Mouse (Mus musculus) hindbrain, postnatal 0 days (tissue): ENCODE results near the gene Ergic1. TPM values are rescaled to one million over a fixed set of nuclear protein-coding genes. Genes with fewer than 3 reads are reported as not detected.

Source experiments
- ATAC-seq: fragments of 200-750 bp; cut with Nextera tagmentation; 2 replicates; pipeline ENCODE4 v1.8.0; 2017; ENCODE audit warnings: mild to moderate bottlenecking, moderate TSS enrichment, moderate library complexity
- DNase-seq: peaks from one replicate; pipeline ENCODE4 v3.0.0-alpha.2; 2015; ENCODE audit warnings: low spot score
- H3K27ac ChIP-seq: fragments of 300-500 bp; sonication (generic); 2 replicates; pipeline ENCODE4 v1.5.1; 2014; ENCODE audit warnings: mild to moderate bottlenecking
- H3K27me3 ChIP-seq: fragments of 300-500 bp; sonication (generic); 2 replicates; pipeline ENCODE4 v1.6.1; 2014; ENCODE audit warnings: low read length, mixed read lengths; ENCODE audit not compliant: insufficient read depth
- H3K36me3 ChIP-seq: fragments of 300-500 bp; sonication (generic); 2 replicates; pipeline ENCODE4 v1.6.1; 2014; ENCODE audit warnings: low read length, mixed read lengths; ENCODE audit not compliant: insufficient read depth
- H3K4me1 ChIP-seq: fragments of 300-500 bp; sonication (generic); 2 replicates; pipeline ENCODE4 v1.6.1; 2014; ENCODE audit warnings: antibody characterized with exemption, low read length, mixed read lengths; ENCODE audit not compliant: insufficient read depth
- H3K4me2 ChIP-seq: fragments of 300-500 bp; sonication (generic); 2 replicates; pipeline ENCODE4 v1.6.1; 2014; ENCODE audit warnings: low read depth, mild to moderate bottlenecking, low read length, moderate library complexity, mixed read lengths
- H3K4me3 ChIP-seq: fragments of 300-500 bp; sonication (generic); 2 replicates; pipeline ENCODE4 v1.5.1; 2014; ENCODE audit warnings: low read length
- H3K9ac ChIP-seq: fragments of 300-500 bp; sonication (generic); replicated peaks from 2 replicates; pipeline ENCODE4 v1.6.1; 2014; ENCODE audit warnings: mild to moderate bottlenecking, low read length, moderate library complexity, mixed read lengths
- H3K9me3 ChIP-seq: fragments of 300-500 bp; sonication (generic); 2 replicates; pipeline ENCODE4 v1.6.1; 2016; ENCODE audit warnings: low read length, mixed read lengths
- CTCF ChIP-seq: IDR thresholded peaks from 2 replicates; pipeline ENCODE4 v1.5.1; 2016; ENCODE audit warnings: antibody characterized with exemption, control low read depth, low read depth
- WGBS: fragments of 180-500 bp; shearing (Covaris S2); extraction: QIAGEN DNeasy Blood & Tissue Kit; methylation state at CpG from one replicate; pipeline ENCODE4 v1.1.7; 2014; 5-methylcytosine and 5-hydroxymethylcytosine counted together
- polyA plus RNA-seq: library from polyadenylated mRNA; unstranded; fragments of >200 nt; fragmentation: Nextera tagmentation; extraction: Ambion mirVana; gene quantifications from 2 replicates; pipeline ENCODE4 v1.2.1, GENCODE M21; 2015
- total RNA-seq: library from RNA; depleted of rRNA; stranded (reverse); fragments of >200 nt; gene quantifications from 2 replicates; pipeline ENCODE4 v1.2.3, GENCODE M21; 2014

Gene Ergic1
- total and polyA plus RNA-seq, 2 experiments from 2014 or later: 93.5 to 250 TPM

- Histone ChIP-seq H3K9me3 (no peaks in the 10 kb centered on the region), H3K27ac (peak overlapping the region; percentile 72), H3K9ac (0 out of 2 replicates have a peak overlapping the region, but pooled peaks have one; percentile 13), H3K4me3 (no peak overlapping the region), H3K4me2 (peak overlapping the region; percentile 5; the same call in 1 of the 2 replicates), H3K27me3 (no peaks in the 10 kb centered on the region), H3K36me3 (no peaks in the 10 kb centered on the region), H3K4me1 (peaks cover 12% of the 10 kb centered on the region)
- ATAC-seq: peak; percentile 76
- no peak for TF ChIP-seq CTCF
- WGBS: 27% methylated on average over 15 of the region's 15 CpGs
- DNase-seq: peak; percentile 72
These were observed 23.4 kb downstream of the Ergic1 start for GRCm38 (mm10) chr17:26584558-26585136.

- H3K4me2 ChIP-seq: no peak overlapping the region
- ATAC-seq: no peak
- no peak for DNase-seq
- H3K9ac ChIP-seq: no peak overlapping the region
- H3K27me3 ChIP-seq: no peaks in the 10 kb centered on the region
- H3K27ac ChIP-seq: no peak overlapping the region
- no peak for TF ChIP-seq CTCF
- H3K9me3 ChIP-seq: no peaks in the 10 kb centered on the region
- WGBS: 87% methylated on average over 12 of the region's 12 CpGs
- H3K36me3 ChIP-seq: no peaks in the 10 kb centered on the region
- H3K4me3 ChIP-seq: no peak overlapping the region
- peaks cover 12% of the 10 kb centered on the region for H3K4me1 ChIP-seq
These were observed 26.7 kb downstream of the Ergic1 start for GRCm38 (mm10) chr17:26587961-26588487.

- ATAC-seq (no peak), DNase-seq (no peak)
- Histone ChIP-seq H3K4me1 (peaks cover 19% of the 10 kb centered on the region), H3K9ac (no peak overlapping the region), H3K27me3 (no peaks in the 10 kb centered on the region), H3K9me3 (no peaks in the 10 kb centered on the region), H3K4me2 (no peak overlapping the region), H3K4me3 (no peak overlapping the region), H3K36me3 (no peaks in the 10 kb centered on the region), H3K27ac (no peak overlapping the region; the same call in 1 of the 2 replicates)
- TF ChIP-seq CTCF: no peak
- 84% methylated on average over 4 of the region's 4 CpGs for WGBS
These were observed 31.2 kb downstream of the Ergic1 start for GRCm38 (mm10) chr17:26592510-26592909.

GRCm38 (mm10) chr17:26593199-26593598 is 31.9 kb downstream of the Ergic1 start:
- ATAC-seq: no peak
- no peak overlapping the region for H3K9ac ChIP-seq
- no peak for TF ChIP-seq CTCF
- no peaks in the 10 kb centered on the region for H3K9me3 ChIP-seq
- H3K27ac ChIP-seq: no peak overlapping the region
- no peak overlapping the region for H3K4me2 ChIP-seq
- H3K4me3 ChIP-seq: no peak overlapping the region
- H3K36me3 ChIP-seq: no peaks in the 10 kb centered on the region
- WGBS: 91% methylated on average over 5 of the region's 5 CpGs
- H3K27me3 ChIP-seq: no peaks in the 10 kb centered on the region
- peaks cover 19% of the 10 kb centered on the region for H3K4me1 ChIP-seq
- DNase-seq: no peak

GRCm38 (mm10) chr17:26594171-26594570 is 32.9 kb downstream of the Ergic1 start:
- no peak overlapping the region for H3K4me2 ChIP-seq
- peaks cover 19% of the 10 kb centered on the region for H3K4me1 ChIP-seq
- no peaks in the 10 kb centered on the region for H3K27me3 ChIP-seq
- DNase-seq: no peak
- H3K9me3 ChIP-seq: no peaks in the 10 kb centered on the region
- no peak overlapping the region for H3K4me3 ChIP-seq
- WGBS: 85% methylated on average over 7 of the region's 7 CpGs
- TF ChIP-seq CTCF: no peak
- H3K36me3 ChIP-seq: no peaks in the 10 kb centered on the region
- no peak for ATAC-seq
- no peak overlapping the region for H3K27ac ChIP-seq
- no peak overlapping the region for H3K9ac ChIP-seq

GRCm38 (mm10) chr17:26594958-26595357 is 33.7 kb downstream of the Ergic1 start:
- H3K4me3 ChIP-seq: no peak overlapping the region
- 85% methylated on average over 7 of the region's 7 CpGs for WGBS
- no peak overlapping the region for H3K4me2 ChIP-seq
- H3K27ac ChIP-seq: peak overlapping the region; percentile 67; the same call in 1 of the 2 replicates
- DNase-seq: no peak
- peaks cover 19% of the 10 kb centered on the region for H3K4me1 ChIP-seq
- H3K9me3 ChIP-seq: no peaks in the 10 kb centered on the region
- no peak overlapping the region for H3K9ac ChIP-seq
- H3K27me3 ChIP-seq: no peaks in the 10 kb centered on the region
- no peak for TF ChIP-seq CTCF
- no peaks in the 10 kb centered on the region for H3K36me3 ChIP-seq
- ATAC-seq: no peak
